Mouse (Mus musculus) hindbrain, embryonic 16.5 days (tissue): Measurements from ENCODE around the gene Tmem214. TPM values are rescaled to one million over a fixed set of nuclear protein-coding genes. Genes with fewer than 3 reads are reported as not detected.

Source experiments
- ATAC-seq: fragments of 200-750 bp; cut with Nextera tagmentation; 2 replicates; pipeline ENCODE4 v1.8.0; 2017; ENCODE audit warnings: moderate TSS enrichment, moderate library complexity
- H3K27ac ChIP-seq: fragments of 300-500 bp; sonication (generic); 2 replicates; pipeline ENCODE4 v1.5.1; 2014; ENCODE audit warnings: low read depth, mild to moderate bottlenecking, control low read depth, low read length, moderate library complexity
- H3K27me3 ChIP-seq: fragments of 300-500 bp; sonication (generic); replicated peaks from 2 replicates; pipeline ENCODE4 v1.6.1; 2014; ENCODE audit warnings: low read length; ENCODE audit not compliant: control insufficient read depth, insufficient read depth
- H3K36me3 ChIP-seq: fragments of 300-500 bp; sonication (generic); 2 replicates; pipeline ENCODE4 v1.6.1; 2014; ENCODE audit warnings: mild to moderate bottlenecking, low read length, moderate library complexity, mixed read lengths; ENCODE audit not compliant: control insufficient read depth, insufficient read depth
- H3K4me1 ChIP-seq: fragments of 300-500 bp; sonication (generic); 2 replicates; pipeline ENCODE4 v1.6.1; 2014; ENCODE audit warnings: low read depth, low read length; ENCODE audit not compliant: control insufficient read depth, insufficient read depth
- H3K4me2 ChIP-seq: fragments of 300-500 bp; sonication (generic); 2 replicates; pipeline ENCODE4 v1.6.1; 2014; ENCODE audit warnings: mild to moderate bottlenecking, low read length, control low read depth, moderate library complexity
- H3K4me3 ChIP-seq: fragments of 300-500 bp; sonication (generic); 2 replicates; pipeline ENCODE4 v1.5.1; 2014; ENCODE audit warnings: mild to moderate bottlenecking, low read length, control low read depth, moderate library complexity
- H3K9ac ChIP-seq: fragments of 300-500 bp; sonication (generic); 2 replicates; pipeline ENCODE4 v1.6.1; 2014; ENCODE audit warnings: low read depth, mild to moderate bottlenecking, control low read depth, low read length, moderate library complexity
- H3K9me3 ChIP-seq: fragments of 300-500 bp; sonication (generic); 2 replicates; pipeline ENCODE4 v1.6.1; 2014; ENCODE audit warnings: mild to moderate bottlenecking, low read length, moderate library complexity; ENCODE audit not compliant: control insufficient read depth
- WGBS: fragments of 180-500 bp; shearing (Covaris S2); extraction: QIAGEN DNeasy Blood & Tissue Kit; methylation state at CpG from one replicate; pipeline ENCODE4 v1.1.7; 2014; 5-methylcytosine and 5-hydroxymethylcytosine counted together
- polyA plus RNA-seq: library from polyadenylated mRNA; unstranded; fragments of >200 nt; fragmentation: Nextera tagmentation; extraction: Ambion mirVana; gene quantifications from 2 replicates; pipeline ENCODE4 v1.2.1, GENCODE M21; 2015

Tmem214 gene
- polyA plus RNA-seq: 67.0 and 68.4 TPM in 2 replicates

DNA sequence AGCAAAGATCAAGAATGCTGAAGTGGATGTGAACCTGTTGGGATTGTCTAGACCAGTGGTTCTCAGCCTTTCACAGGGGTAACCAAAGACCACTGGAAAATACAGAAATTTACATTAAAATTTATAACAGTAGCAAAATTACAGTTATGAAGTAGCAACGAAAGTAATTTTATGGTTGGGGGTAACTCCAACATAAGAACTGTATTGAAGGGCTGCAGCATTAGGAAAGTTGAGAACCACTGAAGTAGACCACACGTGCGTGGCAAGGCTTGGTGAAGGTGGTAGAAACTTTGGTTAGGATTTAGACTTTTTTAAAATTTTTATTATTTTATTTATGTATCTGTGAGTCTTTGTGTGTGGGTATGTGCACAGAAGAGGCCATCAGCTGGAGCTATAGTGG is at the start of gene Tmem214:
Gene Tmem214, plus strand, starts transcription at position 301 of the 400 bp plus-strand sequence.
- Histone ChIP-seq H3K4me3 (no peak within 1 kb of the TSS), H3K9me3 (no peaks in the 10 kb centered on the region), H3K27ac (no peak within 1 kb of the TSS), H3K9ac (no peak within 1 kb of the TSS), H3K27me3 (no peaks in the 10 kb centered on the region), H3K4me2 (no peak within 1 kb of the TSS), H3K4me1 (peaks cover 12% of the 10 kb centered on the region), H3K36me3 (peaks cover 24% of the 10 kb centered on the region)
- WGBS: 95% methylated on average over 3 of the region's 3 CpGs
- no peak for ATAC-seq

- Histone ChIP-seq H3K4me3 (no peak overlapping the region), H3K9me3 (no peaks in the 10 kb centered on the region), H3K4me1 (peaks cover 26% of the 10 kb centered on the region), H3K27me3 (no peaks in the 10 kb centered on the region), H3K36me3 (0 out of 2 replicates have a peak, but pooled peaks cover 2% of the 10 kb centered on the region), H3K9ac (no peak overlapping the region), H3K27ac (no peak overlapping the region), H3K4me2 (no peak overlapping the region)
- ATAC-seq: no peak
- 85% methylated on average over 8 of the region's 8 CpGs for whole genome bisulfite sequencing
Observed at GRCm38 (mm10) chr5:30818758-30819309, 49.0 kb upstream of the Tmem214 start.

- 86% methylated on average over 5 of the region's 5 CpGs for WGBS
- Histone ChIP-seq H3K27ac (no peak overlapping the region), H3K36me3 (0 out of 2 replicates have a peak, but pooled peaks cover 2% of the 10 kb centered on the region), H3K4me2 (no peak overlapping the region), H3K9me3 (no peaks in the 10 kb centered on the region), H3K4me3 (no peak overlapping the region), H3K9ac (no peak overlapping the region), H3K27me3 (no peaks in the 10 kb centered on the region), H3K4me1 (peaks cover 2% of the 10 kb centered on the region; the same call in 1 of the 2 replicates)
- ATAC-seq: no peak
Observed at GRCm38 (mm10) chr5:30822689-30823088, 45.1 kb upstream of the Tmem214 start.

- Histone ChIP-seq H3K9ac (no peak overlapping the region), H3K36me3 (0 out of 2 replicates have a peak, but pooled peaks cover 2% of the 10 kb centered on the region), H3K27ac (no peak overlapping the region), H3K4me2 (no peak overlapping the region), H3K27me3 (no peaks in the 10 kb centered on the region), H3K4me1 (peaks cover 2% of the 10 kb centered on the region; the same call in 1 of the 2 replicates), H3K9me3 (no peaks in the 10 kb centered on the region), H3K4me3 (no peak overlapping the region)
- WGBS: 80% methylated on average over 3 of the region's 3 CpGs
- no peak for ATAC-seq
Observed at GRCm38 (mm10) chr5:30823091-30823490, 44.7 kb upstream of the Tmem214 start.

GRCm38 (mm10) chr5:30824124-30824988 is 43.5 kb upstream of the Tmem214 start:
- Histone ChIP-seq H3K4me1 (peaks cover 2% of the 10 kb centered on the region; the same call in 1 of the 2 replicates), H3K4me3 (no peak overlapping the region), H3K4me2 (no peak overlapping the region), H3K9ac (no peak overlapping the region), H3K36me3 (0 out of 2 replicates have a peak, but pooled peaks cover 2% of the 10 kb centered on the region), H3K9me3 (no peaks in the 10 kb centered on the region), H3K27me3 (no peaks in the 10 kb centered on the region), H3K27ac (no peak overlapping the region)
- ATAC-seq: no peak
- WGBS: 58% methylated on average over 11 of the region's 11 CpGs

GRCm38 (mm10) chr5:30825166-30825565 is 42.6 kb upstream of the Tmem214 start:
- 0 out of 2 replicates have a peak, but pooled peaks have one; percentile 38 for ATAC-seq
- H3K27ac ChIP-seq: no peak overlapping the region
- no peaks in the 10 kb centered on the region for H3K36me3 ChIP-seq
- no peak overlapping the region; the same call in 1 of the 2 replicates for H3K9ac ChIP-seq
- no peaks in the 10 kb centered on the region for H3K27me3 ChIP-seq
- H3K4me3 ChIP-seq: no peak overlapping the region
- peaks cover 2% of the 10 kb centered on the region; the same call in 1 of the 2 replicates for H3K4me1 ChIP-seq
- 58% methylated on average over 10 of the region's 10 CpGs for WGBS
- H3K9me3 ChIP-seq: no peaks in the 10 kb centered on the region
- no peak overlapping the region for H3K4me2 ChIP-seq

DNA sequence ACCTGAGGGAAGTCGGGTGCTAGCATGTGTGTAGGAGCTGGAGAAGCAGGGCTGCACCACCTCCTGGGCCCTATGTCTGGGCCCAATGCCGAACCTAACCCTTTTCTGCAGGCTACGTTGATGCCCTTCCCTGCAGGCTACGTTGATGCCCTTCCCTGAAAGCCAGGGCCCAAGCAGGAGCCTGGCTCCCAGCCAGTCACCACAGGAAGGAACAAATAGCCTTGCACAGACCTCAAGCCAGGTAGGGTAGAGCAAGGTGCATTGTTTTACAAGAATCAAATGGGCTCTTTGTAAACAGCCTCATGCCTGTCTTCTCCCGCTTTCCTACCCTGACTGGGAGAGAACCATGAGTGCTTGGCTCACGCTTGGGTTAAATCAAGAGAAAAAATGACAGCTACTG is 42.0 kb upstream of the Tmem214 start:
- Histone ChIP-seq H3K9me3 (no peaks in the 10 kb centered on the region), H3K4me2 (no peak overlapping the region), H3K27ac (no peak overlapping the region), H3K27me3 (no peaks in the 10 kb centered on the region), H3K36me3 (no peaks in the 10 kb centered on the region), H3K4me3 (no peak overlapping the region), H3K4me1 (peaks cover 2% of the 10 kb centered on the region; the same call in 1 of the 2 replicates), H3K9ac (no peak overlapping the region; the same call in 1 of the 2 replicates)
- WGBS: 63% methylated on average over 6 of the region's 6 CpGs
- ATAC-seq: no peak

GRCm38 (mm10) chr5:30833416-30833815 is 34.4 kb upstream of the Tmem214 start:
- 98% methylated on average over 3 of the region's 3 CpGs for WGBS
- Histone ChIP-seq H3K36me3 (peaks cover 8% of the 10 kb centered on the region), H3K9ac (no peak overlapping the region), H3K4me1 (no peaks in the 10 kb centered on the region), H3K27ac (no peak overlapping the region), H3K4me3 (no peak overlapping the region), H3K9me3 (no peaks in the 10 kb centered on the region), H3K4me2 (no peak overlapping the region), H3K27me3 (no peaks in the 10 kb centered on the region)
- ATAC-seq: no peak

DNA sequence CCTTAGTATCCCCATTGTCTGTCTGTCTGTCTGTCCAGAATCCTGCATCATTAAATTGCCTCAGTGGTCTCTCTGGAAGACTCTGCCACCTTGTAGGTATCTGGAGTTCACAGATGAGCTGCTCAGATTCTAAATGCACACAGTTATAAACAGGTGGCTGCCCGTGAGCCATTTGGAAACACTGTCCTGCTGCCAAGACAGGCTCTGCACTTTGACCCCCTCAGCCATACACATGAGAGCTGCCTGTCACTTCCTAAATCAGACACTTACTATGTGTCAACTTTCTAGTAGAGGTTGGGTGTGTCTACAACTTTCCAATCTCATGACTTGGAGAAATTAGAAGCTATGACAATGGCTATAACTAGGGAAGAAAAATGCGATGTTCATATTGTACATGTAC is 28.1 kb upstream of the Tmem214 start:
- no peak for ATAC-seq
- H3K36me3 ChIP-seq: peaks cover 8% of the 10 kb centered on the region
- 89% methylated on average over 2 of the region's 2 CpGs for WGBS
- H3K9ac ChIP-seq: no peak overlapping the region
- H3K4me3 ChIP-seq: no peak overlapping the region
- H3K4me2 ChIP-seq: no peak overlapping the region
- H3K27me3 ChIP-seq: no peaks in the 10 kb centered on the region
- H3K27ac ChIP-seq: no peak overlapping the region
- no peaks in the 10 kb centered on the region for H3K9me3 ChIP-seq
- no peaks in the 10 kb centered on the region for H3K4me1 ChIP-seq
